Mouse (Mus musculus) intestine, embryonic 15.5 days (tissue): ENCODE measurements around the gene Armc5. TPM values are rescaled to one million over a fixed set of nuclear protein-coding genes. Genes with fewer than 3 reads are reported as not detected.

Experiments
- ATAC-seq: fragments of 200-750 bp; cut with Nextera tagmentation; 2 replicates; pipeline ENCODE4 v1.8.0; 2017; ENCODE audit warnings: moderate TSS enrichment, moderate library complexity
- H3K27ac ChIP-seq: fragments of 300-500 bp; sonication (generic); 2 replicates; pipeline ENCODE4 v1.5.1; 2015; ENCODE audit warnings: mild to moderate bottlenecking, inconsistent platforms
- H3K27me3 ChIP-seq: fragments of 300-500 bp; sonication (generic); replicated peaks from 2 replicates; pipeline ENCODE4 v1.6.1; 2015; ENCODE audit warnings: inconsistent platforms
- H3K36me3 ChIP-seq: fragments of 300-500 bp; sonication (generic); 2 replicates; pipeline ENCODE4 v1.6.1; 2015; ENCODE audit warnings: inconsistent platforms
- H3K4me1 ChIP-seq: fragments of 300-500 bp; sonication (generic); replicated peaks from 2 replicates; pipeline ENCODE4 v1.6.1; 2015; ENCODE audit warnings: inconsistent platforms
- H3K4me2 ChIP-seq: fragments of 300-500 bp; sonication (generic); replicated peaks from 2 replicates; pipeline ENCODE4 v1.6.1; 2015; ENCODE audit warnings: mild to moderate bottlenecking, inconsistent platforms
- H3K4me3 ChIP-seq: fragments of 300-500 bp; sonication (generic); replicated peaks from 2 replicates; pipeline ENCODE4 v1.5.1; 2015; ENCODE audit warnings: inconsistent platforms
- H3K9ac ChIP-seq: fragments of 300-500 bp; sonication (generic); 2 replicates; pipeline ENCODE4 v1.6.1; 2015; ENCODE audit warnings: inconsistent platforms
- H3K9me3 ChIP-seq: fragments of 300-500 bp; sonication (generic); 2 replicates; pipeline ENCODE4 v1.6.1; 2016; ENCODE audit warnings: inconsistent platforms
- WGBS: fragments of 180-500 bp; shearing (Covaris S2); methylation state at CpG from one replicate; pipeline ENCODE4 v1.1.7; 2015; 5-methylcytosine and 5-hydroxymethylcytosine counted together
- polyA plus RNA-seq: library from polyadenylated mRNA; unstranded; fragments of >200 nt; fragmentation: Nextera tagmentation; extraction: Ambion mirVana; gene quantifications from 2 replicates; pipeline ENCODE4 v1.2.1, GENCODE M21; 2015

Gene Armc5
- polyA plus RNA-seq, 1 experiment from 2014 or later = 17.6 TPM

DNA sequence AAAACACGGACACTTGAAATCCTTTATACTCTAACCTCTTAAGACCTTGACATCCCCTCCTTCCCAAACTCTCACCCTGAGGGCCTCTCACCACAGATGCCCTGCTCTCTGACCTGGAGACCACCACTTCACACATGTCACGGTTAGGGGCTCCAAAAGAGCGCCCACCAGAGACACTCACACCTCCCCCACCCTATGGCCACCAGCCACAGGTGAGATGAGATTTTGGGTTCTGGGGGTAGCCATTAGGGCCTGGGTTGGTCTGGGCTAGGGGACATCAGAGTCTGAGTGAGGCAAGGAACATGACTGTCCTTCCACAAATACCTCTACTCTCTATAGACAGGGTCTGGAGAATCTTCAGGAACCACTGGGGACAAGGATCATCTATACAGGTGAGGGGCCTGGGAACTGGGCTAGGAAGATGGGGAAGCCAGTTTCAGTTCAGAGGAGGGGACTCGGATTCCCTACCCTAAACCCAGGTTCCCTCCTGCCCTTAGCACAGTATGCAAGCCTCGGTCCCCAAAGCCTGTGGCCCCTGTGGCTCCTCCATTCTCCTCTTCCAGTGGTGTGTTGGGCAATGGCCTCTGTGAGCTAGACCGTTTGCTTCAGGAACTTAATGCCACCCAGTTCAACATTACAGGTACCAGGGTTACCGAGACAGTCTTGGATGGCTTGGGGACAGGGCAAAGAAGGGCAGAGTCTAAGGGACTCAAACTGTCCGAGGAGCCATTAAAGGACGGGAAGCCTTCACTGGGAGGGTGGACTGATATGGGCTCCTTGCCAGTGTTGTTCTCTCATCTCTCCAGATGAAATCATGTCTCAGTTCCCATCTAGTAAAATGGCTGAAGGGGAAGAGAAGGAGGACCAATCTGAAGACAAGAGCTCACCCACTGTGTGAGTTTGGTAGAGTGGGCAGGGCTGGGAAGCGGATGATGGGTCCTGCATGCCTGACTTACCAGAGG is 11.2 kb downstream of the Armc5 start:
- WGBS = 73% methylated on average over 10 of the region's 10 CpGs
- Histone ChIP-seq H3K4me1 (peaks cover 30% of the 10 kb centered on the region), H3K36me3 (peaks cover 12% of the 10 kb centered on the region; the same call in 1 of the 2 replicates), H3K9ac (peak overlapping the region; percentile 60), H3K27me3 (no peaks in the 10 kb centered on the region), H3K4me3 (peak overlapping the region; percentile 46), H3K9me3 (no peaks in the 10 kb centered on the region), H3K4me2 (peak overlapping the region; percentile 62), H3K27ac (no peak overlapping the region)
- no peak for ATAC-seq

DNA sequence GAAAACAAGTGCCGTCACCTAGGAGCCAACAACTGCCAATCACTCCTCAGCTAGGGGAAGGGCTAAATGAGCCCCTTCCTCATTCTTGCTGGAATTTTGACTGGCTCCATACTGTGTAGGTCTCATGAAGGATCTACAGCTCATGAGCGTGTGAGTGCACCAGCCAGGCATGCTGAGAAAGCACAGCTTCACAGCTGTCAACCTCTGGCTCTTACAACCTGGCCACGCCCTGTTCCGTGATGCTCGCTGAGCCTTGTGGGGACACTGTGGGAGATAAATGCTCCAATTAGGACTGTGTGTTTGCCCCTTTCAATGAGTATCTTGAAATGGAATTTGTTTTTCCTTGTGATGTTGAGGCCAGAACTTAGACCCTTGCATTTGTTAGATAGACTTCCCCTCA is 12.9 kb downstream of the Armc5 start:
- Histone ChIP-seq H3K27me3 (no peaks in the 10 kb centered on the region), H3K4me1 (peaks cover 30% of the 10 kb centered on the region), H3K36me3 (peaks cover 6% of the 10 kb centered on the region; the same call in 1 of the 2 replicates), H3K9ac (no peak overlapping the region), H3K4me3 (no peak overlapping the region), H3K9me3 (no peaks in the 10 kb centered on the region), H3K4me2 (peak overlapping the region; percentile 33), H3K27ac (no peak overlapping the region)
- WGBS = 74% methylated on average over 5 of the region's 5 CpGs
- ATAC-seq = no peak

- Histone ChIP-seq H3K27ac (no peak overlapping the region), H3K4me2 (peak overlapping the region; percentile 44), H3K27me3 (no peaks in the 10 kb centered on the region), H3K36me3 (peaks cover 6% of the 10 kb centered on the region; the same call in 1 of the 2 replicates), H3K9me3 (no peaks in the 10 kb centered on the region), H3K4me3 (no peak overlapping the region), H3K4me1 (peaks cover 22% of the 10 kb centered on the region), H3K9ac (no peak overlapping the region)
- no peak for ATAC-seq
- WGBS = 56% methylated on average over 12 of the region's 12 CpGs
Measured at GRCm38 (mm10) chr7:128251946-128252345, 14.8 kb downstream of the Armc5 start.

DNA sequence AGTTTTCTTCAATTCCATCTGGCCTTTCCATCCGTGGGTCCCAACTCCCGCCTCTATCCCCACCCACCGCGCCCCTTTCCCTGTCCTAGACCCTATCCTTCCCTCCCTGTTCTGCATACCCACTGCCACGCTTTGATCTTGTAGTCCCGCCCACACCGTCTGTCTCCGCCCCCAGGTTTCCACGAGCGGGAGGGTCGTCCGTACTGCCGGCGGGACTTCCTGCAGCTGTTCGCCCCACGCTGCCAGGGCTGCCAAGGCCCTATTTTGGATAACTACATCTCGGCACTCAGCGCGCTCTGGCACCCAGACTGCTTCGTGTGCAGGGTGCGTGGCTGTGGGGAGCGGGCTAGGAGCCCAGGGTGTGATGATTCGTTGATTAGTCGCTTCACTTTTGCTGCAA is 15.5 kb downstream of the Armc5 start:
- H3K4me2 ChIP-seq = peak overlapping the region; percentile 44
- 20% methylated on average over 24 of the region's 24 CpGs for WGBS
- ATAC-seq = no peak; the same call in 1 of the 2 replicates
- H3K27ac ChIP-seq = no peak overlapping the region
- H3K9me3 ChIP-seq = no peaks in the 10 kb centered on the region
- peaks cover 22% of the 10 kb centered on the region for H3K4me1 ChIP-seq
- no peaks in the 10 kb centered on the region for H3K27me3 ChIP-seq
- H3K9ac ChIP-seq = no peak overlapping the region
- H3K4me3 ChIP-seq = no peak overlapping the region
- peaks cover 6% of the 10 kb centered on the region; the same call in 1 of the 2 replicates for H3K36me3 ChIP-seq

DNA sequence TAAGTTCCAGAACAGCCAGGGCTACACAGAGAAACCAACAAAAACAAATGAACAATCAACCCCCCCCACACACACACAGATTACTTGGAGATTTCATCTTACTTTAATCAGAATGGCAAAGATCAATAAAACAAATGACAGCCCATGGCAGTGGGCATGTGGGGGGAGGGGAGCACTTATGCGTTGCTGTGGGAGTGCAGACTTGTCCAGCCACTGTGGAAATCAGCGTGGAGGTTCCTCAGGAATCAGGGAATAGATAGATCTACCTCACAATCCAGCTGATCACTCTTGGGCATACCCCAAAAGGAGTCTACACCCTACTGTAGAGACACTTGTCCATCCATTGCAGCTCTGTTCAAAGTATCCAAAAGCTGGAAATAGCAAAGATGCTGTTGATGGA is 17.8 kb downstream of the Armc5 start:
- Histone ChIP-seq H3K36me3 (peaks cover 4% of the 10 kb centered on the region; the same call in 1 of the 2 replicates), H3K4me3 (no peak overlapping the region), H3K27ac (no peak overlapping the region), H3K9ac (no peak overlapping the region), H3K4me2 (no peak overlapping the region), H3K27me3 (no peaks in the 10 kb centered on the region), H3K9me3 (no peaks in the 10 kb centered on the region), H3K4me1 (peaks cover 10% of the 10 kb centered on the region; the same call in 1 of the 2 replicates)
- WGBS = 71% methylated on average over 2 of the region's 2 CpGs
- ATAC-seq = no peak

DNA sequence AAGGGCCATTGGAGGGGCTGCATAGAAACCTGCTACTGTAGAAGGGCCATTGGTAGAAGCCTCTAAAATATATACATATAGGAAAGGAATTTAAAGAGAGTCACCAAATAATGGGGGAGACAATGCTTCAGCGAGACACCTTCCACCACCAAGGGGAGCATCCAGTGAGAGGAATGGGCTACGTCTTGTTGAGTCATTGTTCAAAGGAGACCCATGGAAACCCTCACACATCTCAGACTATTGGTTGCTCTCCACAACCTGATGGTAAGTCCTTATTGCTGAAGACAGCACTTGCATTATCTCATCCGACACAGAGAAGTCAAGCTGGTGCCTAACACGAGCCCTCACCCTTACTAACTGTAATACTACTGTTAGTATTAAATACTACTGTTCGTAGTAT is 18.6 kb downstream of the Armc5 start:
- WGBS = 88% methylated on average over 5 of the region's 5 CpGs
- Histone ChIP-seq H3K36me3 (0 out of 2 replicates have a peak, but pooled peaks cover 3% of the 10 kb centered on the region), H3K9ac (no peak overlapping the region), H3K9me3 (no peaks in the 10 kb centered on the region), H3K27me3 (no peaks in the 10 kb centered on the region), H3K4me2 (no peak overlapping the region), H3K27ac (no peak overlapping the region), H3K4me3 (no peak overlapping the region), H3K4me1 (peaks cover 9% of the 10 kb centered on the region; the same call in 1 of the 2 replicates)
- ATAC-seq = no peak

GRCm38 (mm10) chr7:128256783-128257334 is 19.7 kb downstream of the Armc5 start:
- 0 out of 2 replicates have a peak overlapping the region, but pooled peaks have one; percentile 22 for H3K4me2 ChIP-seq
- peak overlapping the region; percentile 27; the same call in 1 of the 2 replicates for H3K27ac ChIP-seq
- WGBS = 30% methylated on average over 5 of the region's 5 CpGs
- H3K36me3 ChIP-seq = 0 out of 2 replicates have a peak, but pooled peaks cover 3% of the 10 kb centered on the region
- ATAC-seq = no peak
- H3K9ac ChIP-seq = no peak overlapping the region
- H3K9me3 ChIP-seq = no peaks in the 10 kb centered on the region
- H3K4me1 ChIP-seq = peaks cover 8% of the 10 kb centered on the region; the same call in 1 of the 2 replicates
- no peak overlapping the region for H3K4me3 ChIP-seq
- no peaks in the 10 kb centered on the region for H3K27me3 ChIP-seq

- H3K4me3 ChIP-seq = no peak within 1 kb of the TSS
- H3K27ac ChIP-seq = no peak within 1 kb of the TSS
- H3K9me3 ChIP-seq = no peaks in the 10 kb centered on the region
- no peaks in the 10 kb centered on the region for H3K27me3 ChIP-seq
- H3K9ac ChIP-seq = no peak within 1 kb of the TSS
- 75% methylated on average over 6 of the region's 6 CpGs for WGBS
- H3K36me3 ChIP-seq = no peaks in the 10 kb centered on the region
- ATAC-seq = no peak
- 0 out of 2 replicates have a peak, but pooled peaks cover 3% of the 10 kb centered on the region for H3K4me1 ChIP-seq
- no peak within 1 kb of the TSS for H3K4me2 ChIP-seq
Measured at GRCm38 (mm10) chr7:128265411-128265810, 28.3 kb downstream of the Armc5 start, which contains the start of gene Slc5a2. Gene Slc5a2, plus strand, starts transcription at chr7:128265657.

GRCm38 (mm10) chr7:128266056-128266455 is 28.9 kb downstream of the Armc5 start:
- Histone ChIP-seq H3K4me1 (peaks cover 3% of the 10 kb centered on the region; the same call in 1 of the 2 replicates), H3K9me3 (no peaks in the 10 kb centered on the region), H3K27ac (no peak overlapping the region), H3K4me3 (no peak overlapping the region), H3K27me3 (no peaks in the 10 kb centered on the region), H3K36me3 (0 out of 2 replicates have a peak, but pooled peaks cover under 1% of the 10 kb centered on the region), H3K4me2 (no peak overlapping the region), H3K9ac (no peak overlapping the region)
- no peak for ATAC-seq
- 72% methylated on average over 5 of the region's 5 CpGs for WGBS

DNA sequence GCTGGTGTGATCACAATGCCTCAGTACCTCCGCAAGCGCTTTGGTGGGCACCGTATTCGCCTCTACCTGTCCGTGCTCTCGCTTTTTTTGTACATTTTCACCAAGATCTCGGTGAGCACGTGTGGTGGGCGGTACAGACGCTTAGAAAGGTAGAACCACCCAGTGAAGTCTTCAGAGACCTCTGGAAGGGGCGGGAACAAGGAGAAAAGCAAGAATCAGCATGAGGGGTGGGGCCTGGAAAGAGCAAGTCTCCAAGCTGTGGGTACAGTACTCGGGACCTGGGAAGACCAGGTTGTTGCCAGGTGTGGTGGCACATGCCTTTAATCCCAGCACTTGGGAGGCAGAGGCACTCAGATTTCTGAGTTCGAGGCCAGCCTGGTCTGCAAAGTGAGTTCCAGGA is 30.2 kb downstream of the Armc5 start:
- Histone ChIP-seq H3K4me2 (no peak overlapping the region), H3K4me1 (peaks cover 3% of the 10 kb centered on the region; the same call in 1 of the 2 replicates), H3K9ac (no peak overlapping the region), H3K27me3 (no peaks in the 10 kb centered on the region), H3K9me3 (no peaks in the 10 kb centered on the region), H3K27ac (no peak overlapping the region), H3K4me3 (no peak overlapping the region), H3K36me3 (peaks cover 14% of the 10 kb centered on the region; the same call in 1 of the 2 replicates)
- 69% methylated on average over 13 of the region's 13 CpGs for WGBS
- no peak for ATAC-seq

- WGBS = 75% methylated on average over 7 of the region's 7 CpGs
- peaks cover 3% of the 10 kb centered on the region; the same call in 1 of the 2 replicates for H3K4me1 ChIP-seq
- no peak for ATAC-seq
Measured at GRCm38 (mm10) chr7:128267813-128268212, 30.7 kb downstream of the Armc5 start.

GRCm38 (mm10) chr7:128270431-128270850 is 33.3 kb downstream of the Armc5 start:
- WGBS = 45% methylated on average over 13 of the region's 13 CpGs
- no peak overlapping the region for H3K9ac ChIP-seq
- peaks cover 37% of the 10 kb centered on the region for H3K36me3 ChIP-seq
- peaks cover 3% of the 10 kb centered on the region; the same call in 1 of the 2 replicates for H3K4me1 ChIP-seq
- ATAC-seq = peak; percentile 96
- no peak overlapping the region for H3K4me3 ChIP-seq
- H3K27me3 ChIP-seq = no peaks in the 10 kb centered on the region
- no peaks in the 10 kb centered on the region for H3K9me3 ChIP-seq
- peak overlapping the region; percentile 22 for H3K4me2 ChIP-seq
- H3K27ac ChIP-seq = no peak overlapping the region

More at GRCm38 (mm10) chr7:128267813-128268212, 30.7 kb downstream of the Armc5 start:
- no peaks in the 10 kb centered on the region for H3K27me3 ChIP-seq
- peaks cover 15% of the 10 kb centered on the region; the same call in 1 of the 2 replicates for H3K36me3 ChIP-seq
- no peak overlapping the region for H3K4me2 ChIP-seq
- no peaks in the 10 kb centered on the region for H3K9me3 ChIP-seq
- no peak overlapping the region for H3K9ac ChIP-seq
- H3K27ac ChIP-seq = no peak overlapping the region
- no peak overlapping the region for H3K4me3 ChIP-seq
